Mouse (Mus musculus) bone marrow macrophage, adult 2 months (primary cell): Measurements from ENCODE around the gene Dnase1l3.

Source experiments
- CTCF ChIP-seq: IDR thresholded peaks from 2 replicates; pipeline ENCODE4 v1.5.1; 2012; ENCODE audit warnings: low read depth, mild to moderate bottlenecking, low read length, moderate library complexity
- POLR2A ChIP-seq: IDR thresholded peaks from 2 replicates; pipeline ENCODE4 v1.6.1; 2012; ENCODE audit warnings: mild to moderate bottlenecking, low read depth, low read length, borderline replicate concordance

- TF ChIP-seq CTCF = no peak
- TF ChIP-seq POLR2A = no peak
Observed at GRCm38 (mm10) chr14:7952610-7953254, 41.6 kb downstream of the Dnase1l3 start.
